Mouse (Mus musculus) kidney, postnatal 14 days (tissue): ENCODE measurements around the gene Tnfrsf19.
A peak's percentile ranks its signal among the peaks of the same experiment; 100 is the strongest.

Source experiments
- DNase-seq: peaks from one replicate; pipeline ENCODE4 v3.0.0; 2022; ENCODE audit warnings: mixed read lengths

Tnfrsf19 gene

GRCm38 (mm10) chr14:61019880-61020279, 26.4 kb downstream of the Tnfrsf19 start:
- DNase-seq, result no peak

- DNase-seq, result no peak
Measured at GRCm38 (mm10) chr14:61014544-61014943, 31.7 kb downstream of the Tnfrsf19 start.

- peak; percentile 49 for DNase-seq
Measured at GRCm38 (mm10) chr14:61012397-61012931, 33.8 kb downstream of the Tnfrsf19 start.

- no peak for DNase-seq
Measured at GRCm38 (mm10) chr14:61011621-61012174, 34.6 kb downstream of the Tnfrsf19 start.

- no peak for DNase-seq
Measured at GRCm38 (mm10) chr14:61005127-61005837, 41.0 kb downstream of the Tnfrsf19 start.

GRCm38 (mm10) chr14:61003676-61004075, 42.6 kb downstream of the Tnfrsf19 start:
- no peak for DNase-seq

- no peak for DNase-seq
Measured at GRCm38 (mm10) chr14:61000072-61000471, 46.2 kb downstream of the Tnfrsf19 start.

GRCm38 (mm10) chr14:60996556-60996955, 49.7 kb downstream of the Tnfrsf19 start:
- DNase-seq, result no peak

- no peak for DNase-seq
Measured at GRCm38 (mm10) chr14:60993506-60993905, 52.8 kb downstream of the Tnfrsf19 start.

GRCm38 (mm10) chr14:60993092-60993491, 53.2 kb downstream of the Tnfrsf19 start:
- DNase-seq, result no peak

- no peak for DNase-seq
Measured at GRCm38 (mm10) chr14:60992144-60992543, 54.1 kb downstream of the Tnfrsf19 start.

- DNase-seq, result no peak
Measured at GRCm38 (mm10) chr14:60988228-60988627, 58.1 kb downstream of the Tnfrsf19 start.

GRCm38 (mm10) chr14:60986926-60987325, 59.4 kb downstream of the Tnfrsf19 start:
- no peak for DNase-seq

- DNase-seq, result no peak
Measured at GRCm38 (mm10) chr14:60985077-60985476, 61.2 kb downstream of the Tnfrsf19 start.

GRCm38 (mm10) chr14:60984266-60984665, 62.0 kb downstream of the Tnfrsf19 start:
- no peak for DNase-seq

GRCm38 (mm10) chr14:60982126-60982525, 64.2 kb downstream of the Tnfrsf19 start:
- no peak for DNase-seq

- no peak for DNase-seq
Measured at GRCm38 (mm10) chr14:60980244-60980887, 65.9 kb downstream of the Tnfrsf19 start.

GRCm38 (mm10) chr14:60978129-60978528, 68.2 kb downstream of the Tnfrsf19 start:
- DNase-seq, result no peak

- DNase-seq, result no peak
Measured at GRCm38 (mm10) chr14:60976231-60976630, 70.1 kb downstream of the Tnfrsf19 start.

GRCm38 (mm10) chr14:60975736-60976135, 70.6 kb downstream of the Tnfrsf19 start:
- no peak for DNase-seq

GRCm38 (mm10) chr14:60970961-60971360, 75.3 kb downstream of the Tnfrsf19 start:
- DNase-seq, result no peak

GRCm38 (mm10) chr14:60966061-60966460, 80.2 kb downstream of the Tnfrsf19 start:
- DNase-seq, result no peak

GRCm38 (mm10) chr14:60964016-60964810, 82.1 kb downstream of the Tnfrsf19 start:
- DNase-seq, result no peak
